Mouse (Mus musculus): Measurements from ENCODE around the gene Spindoc. TPM values are rescaled to one million over a fixed set of nuclear protein-coding genes. Genes with fewer than 3 reads are reported as not detected.

Spindoc gene
- polyA plus RNA-seq, 1 experiment, result 38.6 TPM

- TF ChIP-seq GATA1 (IDR thresholded peaks at IDR 0.05; ENCODE audit: low read length), result no peak
Observed at GRCm38 (mm10) chr19:7311306-7311705, 71.5 kb downstream of the Spindoc start.

- no peak for TF ChIP-seq GATA1 (IDR thresholded peaks at IDR 0.05; ENCODE audit: low read length)
Observed at GRCm38 (mm10) chr19:7310704-7311103, 72.1 kb downstream of the Spindoc start.

GRCm38 (mm10) chr19:7309738-7310330 is 73.0 kb downstream of the Spindoc start:
- TF ChIP-seq GATA1 (IDR thresholded peaks at IDR 0.05; ENCODE audit: low read length), result no peak

GRCm38 (mm10) chr19:7307995-7308770 is 74.6 kb downstream of the Spindoc start:
- peak; percentile 42 for TF ChIP-seq GATA1 (IDR thresholded peaks at IDR 0.05; ENCODE audit: low read length)

- TF ChIP-seq GATA1 (IDR thresholded peaks at IDR 0.05; ENCODE audit: low read length), result no peak
Observed at GRCm38 (mm10) chr19:7306968-7307367, 75.8 kb downstream of the Spindoc start.

GRCm38 (mm10) chr19:7305380-7306310 is 77.1 kb downstream of the Spindoc start:
- TF ChIP-seq GATA1 (IDR thresholded peaks at IDR 0.05; ENCODE audit: low read length), result peak; percentile 75

GRCm38 (mm10) chr19:7304801-7305200 is 78.0 kb downstream of the Spindoc start:
- no peak for TF ChIP-seq GATA1 (IDR thresholded peaks at IDR 0.05; ENCODE audit: low read length)

Other genes starting within 250 kb of the Spindoc start
- gene Otub1, start 176.7 kb downstream of the Spindoc start, polyA plus RNA-seq (2012), result 149 and 162 TPM in 2 replicates
- 509 and 546 TPM in 2 replicates for gene Cox8a, start 165.4 kb downstream of the Spindoc start, polyA plus RNA-seq (2012)
- gene Naa40, start 141.8 kb downstream of the Spindoc start, polyA plus RNA-seq (2012), result 54.3 and 70.9 TPM in 2 replicates
- 39.8 and 53.6 TPM in 2 replicates for gene Rcor2, start 115.7 kb downstream of the Spindoc start, polyA plus RNA-seq (2012)
- gene Mark2, start 41.1 kb downstream of the Spindoc start, polyA plus RNA-seq (2012), result 215 and 239 TPM in 2 replicates
- 28.4 and 40.7 TPM in 2 replicates for gene 2700081O15Rik, start 34.6 kb upstream of the Spindoc start, polyA plus RNA-seq (2012)
- 31.6 and 45.7 TPM in 2 replicates for gene Rtn3, start 100.3 kb upstream of the Spindoc start, polyA plus RNA-seq (2012)
- gene Atl3, start 111.0 kb upstream of the Spindoc start, polyA plus RNA-seq (2012), result 9.5 and 13.4 TPM in 2 replicates
- not detected in 2 replicates for gene Pla2g16, start 174.5 kb upstream of the Spindoc start, polyA plus RNA-seq (2012)
- not detected in 2 replicates for gene Lgals12, start 224.2 kb upstream of the Spindoc start, polyA plus RNA-seq (2012)
- not detected in 2 replicates for gene Hrasls5, start 229.5 kb upstream of the Spindoc start, polyA plus RNA-seq (2012)

All from G1E-ER4 (cell line).